Mouse (Mus musculus) A20 (cell line): ENCODE measurements around the gene Chmp1a.
"Not testable (repeated sequence)": the region's sequence is repeated elsewhere in the genome, so short reads cannot be mapped to it uniquely, and the experiment has no call there.

ENCODE experiments used
- DNase-seq: peaks from one replicate; pipeline ENCODE4 v3.0.0-alpha.2; 2011; ENCODE audit warnings: low read depth, low spot score

Gene Chmp1a

GRCm38 (mm10) chr8:123212321-123213117 lies at the start of gene Chmp1a, which contains the start of gene Spata33:
TSS of gene Chmp1a (minus strand) at chr8:123212763.
TSS of gene Spata33 (plus strand) at chr8:123212832.
- peak; percentile 94 for DNase-seq

- not testable (repeated sequence) for DNase-seq
Observed at GRCm38 (mm10) chr8:123257593-123257992, 45.0 kb upstream of the Chmp1a start.

GRCm38 (mm10) chr8:123257114-123257513 lies 44.6 kb upstream of the Chmp1a start:
- DNase-seq = no peak

- no peak for DNase-seq
Observed at GRCm38 (mm10) chr8:123255170-123255569, 42.6 kb upstream of the Chmp1a start.

GRCm38 (mm10) chr8:123254099-123254885 lies 41.7 kb upstream of the Chmp1a start, which contains the start of the genes Zfp276 and Vps9d1:
TSS of gene Zfp276 (plus strand) at chr8:123254195.
TSS of gene Vps9d1 (minus strand) at chr8:123254348.
- DNase-seq = peak; percentile 92

GRCm38 (mm10) chr8:123253451-123254098 lies 41.0 kb upstream of the Chmp1a start:
- no peak for DNase-seq

- DNase-seq = no peak
Observed at GRCm38 (mm10) chr8:123252925-123253324, 40.4 kb upstream of the Chmp1a start.

GRCm38 (mm10) chr8:123250940-123251339 lies 38.4 kb upstream of the Chmp1a start:
- DNase-seq = no peak

GRCm38 (mm10) chr8:123248596-123248995 lies 36.0 kb upstream of the Chmp1a start:
- no peak for DNase-seq

GRCm38 (mm10) chr8:123247748-123248147 lies 35.2 kb upstream of the Chmp1a start:
- no peak for DNase-seq

GRCm38 (mm10) chr8:123245543-123245942 lies 33.0 kb upstream of the Chmp1a start:
- DNase-seq = no peak

- no peak for DNase-seq
Observed at GRCm38 (mm10) chr8:123244382-123244781, 31.8 kb upstream of the Chmp1a start.

- no peak for DNase-seq
Observed at GRCm38 (mm10) chr8:123243053-123243452, 30.5 kb upstream of the Chmp1a start.

GRCm38 (mm10) chr8:123242107-123242923 lies 29.8 kb upstream of the Chmp1a start:
- no peak for DNase-seq

GRCm38 (mm10) chr8:123239398-123239797 lies 26.8 kb upstream of the Chmp1a start:
- DNase-seq = no peak

GRCm38 (mm10) chr8:123235520-123236497 lies 23.2 kb upstream of the Chmp1a start, which contains the start of gene Spata2l:
TSS of gene Spata2l (minus strand) at chr8:123236233.
- DNase-seq = peak; percentile 91

- DNase-seq = no peak
Observed at GRCm38 (mm10) chr8:123234918-123235519, 22.5 kb upstream of the Chmp1a start.

- no peak for DNase-seq
Observed at GRCm38 (mm10) chr8:123233760-123234159, 21.2 kb upstream of the Chmp1a start.

GRCm38 (mm10) chr8:123233300-123233699 lies 20.7 kb upstream of the Chmp1a start:
- DNase-seq = no peak
